In genomic region chr2:136059029-136059669, GRCm38 (mm10) we compare ENCODE assay signal across 7 mouse cellular contexts. TPM values are rescaled to one million over a fixed set of nuclear protein-coding genes. Genes with fewer than 3 reads are reported as not detected.
A peak's percentile ranks its signal among the peaks of the same experiment; 100 is the strongest.
DNase-seq lines count a peak whose midpoint lies in the region; ATAC-seq and TF ChIP-seq lines count a peak whose summit lies in the region.

No protein-coding gene starts in this region.

- H3K4me1 ChIP-seq in liver, embryonic 12.5 days: no peaks in the 10 kb centered on the region; the same call in 1 of the 2 replicates
- H3K4me1 ChIP-seq in liver, postnatal 0 days (ENCODE audit: insufficient read depth): no peaks in the 10 kb centered on the region
- H3K4me1 ChIP-seq in embryonic facial prominence, embryonic 10.5 days: peaks cover 28% of the 10 kb centered on the region
- H3K4me1 ChIP-seq in hindbrain, embryonic 12.5 days: peaks cover 15% of the 10 kb centered on the region
- H3K4me1 ChIP-seq in neural tube, embryonic 11.5 days (ENCODE audit: control insufficient read depth, insufficient read depth, low read length): 0 out of 2 replicates have a peak, but pooled peaks cover 11% of the 10 kb centered on the region

- H3K27ac ChIP-seq in liver, embryonic 12.5 days: no peak overlapping the region
- H3K27ac ChIP-seq in liver, postnatal 0 days (ENCODE audit: low read depth): no peak overlapping the region
- peak overlapping the region; percentile 66; the same call in 1 of the 2 replicates for H3K27ac ChIP-seq in embryonic facial prominence, embryonic 10.5 days (replicated peaks)
- H3K27ac ChIP-seq in hindbrain, embryonic 12.5 days: peak overlapping the region; percentile 90
- peak overlapping the region; percentile 62 for H3K27ac ChIP-seq in neural tube, embryonic 11.5 days (ENCODE audit: low read depth, low read length)

- no peak overlapping the region for H3K4me3 ChIP-seq in liver, embryonic 12.5 days
- H3K4me3 ChIP-seq in liver, postnatal 0 days (ENCODE audit: low read depth, low read length): no peak overlapping the region
- H3K4me3 ChIP-seq in embryonic facial prominence, embryonic 10.5 days: peak overlapping the region; percentile 59
- H3K4me3 ChIP-seq in hindbrain, embryonic 12.5 days: peak overlapping the region; percentile 44
- peak overlapping the region; percentile 38 for H3K4me3 ChIP-seq in neural tube, embryonic 11.5 days (ENCODE audit: low read depth, low read length)

- peak overlapping the region; percentile 10; the same call in 1 of the 2 replicates for H3K4me2 ChIP-seq in liver, embryonic 12.5 days
- no peak overlapping the region for H3K4me2 ChIP-seq in liver, postnatal 0 days (ENCODE audit: low read depth, low read length)
- H3K4me2 ChIP-seq in hindbrain, embryonic 12.5 days (replicated peaks): peak overlapping the region; percentile 69
- peak overlapping the region; percentile 45 for H3K4me2 ChIP-seq in neural tube, embryonic 11.5 days (ENCODE audit: low read depth)

- H3K36me3 ChIP-seq in liver, embryonic 12.5 days: no peaks in the 10 kb centered on the region
- no peaks in the 10 kb centered on the region for H3K36me3 ChIP-seq in liver, postnatal 0 days (replicated peaks; ENCODE audit: insufficient read depth, low read length)
- no peaks in the 10 kb centered on the region for H3K36me3 ChIP-seq in embryonic facial prominence, embryonic 10.5 days (replicated peaks)
- no peaks in the 10 kb centered on the region for H3K36me3 ChIP-seq in hindbrain, embryonic 12.5 days
- no peaks in the 10 kb centered on the region for H3K36me3 ChIP-seq in neural tube, embryonic 11.5 days (ENCODE audit: control insufficient read depth, insufficient read depth, low read length)

- TF ChIP-seq EP300 in liver, postnatal 0 days (IDR thresholded peaks at IDR 0.05; ENCODE audit: low read depth): no peak

- 7% methylated on average over 37 of the region's 37 CpGs for WGBS in liver, embryonic 12.5 days (ENCODE audit: insufficient replicate concordance)
- WGBS in liver, postnatal 0 days (ENCODE audit: insufficient replicate concordance): 4% methylated on average over 37 of the region's 37 CpGs
- 2% methylated on average over 37 of the region's 37 CpGs for WGBS in embryonic facial prominence, embryonic 10.5 days
- 1% methylated on average over 37 of the region's 37 CpGs for WGBS in hindbrain, embryonic 12.5 days
- 2% methylated on average over 37 of the region's 37 CpGs for WGBS in neural tube, embryonic 11.5 days

- DNase-seq in liver, postnatal 0 days: no peak
- peak; percentile 56 for DNase-seq in embryonic facial prominence, embryonic 10.5 days (ENCODE audit: low spot score)
- DNase-seq in neural tube, embryonic 11.5 days (ENCODE audit: low spot score): peak; percentile 29
- no peak for DNase-seq in MN1 (ENCODE audit: low spot score)
- DNase-seq in adrenal gland, postnatal 4 days (ENCODE audit: low spot score in 2 of 2): no peak

- no peak overlapping the region for H3K9ac ChIP-seq in liver, embryonic 12.5 days
- H3K9ac ChIP-seq in liver, postnatal 0 days (replicated peaks): no peak overlapping the region
- H3K9ac ChIP-seq in hindbrain, embryonic 12.5 days: peak overlapping the region; percentile 77
- peak overlapping the region; percentile 63 for H3K9ac ChIP-seq in neural tube, embryonic 11.5 days (ENCODE audit: low read length)

- TF ChIP-seq CTCF in liver, postnatal 0 days (IDR thresholded peaks at IDR 0.05; ENCODE audit: low read depth): no peak

- H3K9me3 ChIP-seq in liver, embryonic 12.5 days (replicated peaks): no peaks in the 10 kb centered on the region
- H3K9me3 ChIP-seq in liver, postnatal 0 days (ENCODE audit: low read length): no peaks in the 10 kb centered on the region
- H3K9me3 ChIP-seq in embryonic facial prominence, embryonic 10.5 days: no peaks in the 10 kb centered on the region
- H3K9me3 ChIP-seq in hindbrain, embryonic 12.5 days (replicated peaks): no peaks in the 10 kb centered on the region
- no peaks in the 10 kb centered on the region for H3K9me3 ChIP-seq in neural tube, embryonic 11.5 days (ENCODE audit: control insufficient read depth, low read length)

- ATAC-seq in liver, embryonic 12.5 days: no peak
- ATAC-seq in liver, postnatal 0 days: no peak
- ATAC-seq in hindbrain, embryonic 12.5 days (ENCODE audit: low FRiP score): peak; percentile 9
- no peak for ATAC-seq in neural tube, embryonic 11.5 days (ENCODE audit: insufficient read depth, low FRiP score, low TSS enrichment)

- peaks cover 39% of the 10 kb centered on the region for H3K27me3 ChIP-seq in liver, embryonic 12.5 days (replicated peaks)
- peaks cover 30% of the 10 kb centered on the region for H3K27me3 ChIP-seq in liver, postnatal 0 days (ENCODE audit: insufficient read depth, low read length)
- peaks cover 53% of the 10 kb centered on the region for H3K27me3 ChIP-seq in embryonic facial prominence, embryonic 10.5 days (replicated peaks; ENCODE audit: low read depth, poor library complexity, severe bottlenecking)
- peaks cover 32% of the 10 kb centered on the region for H3K27me3 ChIP-seq in hindbrain, embryonic 12.5 days
- H3K27me3 ChIP-seq in neural tube, embryonic 11.5 days (ENCODE audit: control insufficient read depth, insufficient read depth, low read length): peaks cover 27% of the 10 kb centered on the region

RNA-seq across cellular contexts. Expression of gene Lamp5, which starts 7.1 kb away (rescaled TPM):
- 0.11 TPM in 1 of 2 replicates, not detected in the other for polyA plus RNA-seq in liver, embryonic 12.5 days (2016; fragmentation: Nextera tagmentation; extraction: Ambion mirVana)
- polyA plus RNA-seq in liver, postnatal 0 days (2015; fragmentation: Nextera tagmentation; extraction: Ambion mirVana): 0.21 TPM in 1 of 2 replicates, not detected in the other
- polyA plus RNA-seq in embryonic facial prominence, embryonic 10.5 days (2016; fragmentation: Nextera tagmentation; extraction: Ambion mirVana): 2.4 and 4.7 TPM in 2 replicates
- polyA plus RNA-seq in hindbrain, embryonic 12.5 days (2016; fragmentation: Nextera tagmentation; extraction: Ambion mirVana): 111 and 135 TPM in 2 replicates
- 70.4 and 72.0 TPM in 2 replicates for polyA plus RNA-seq in neural tube, embryonic 11.5 days (2014; fragmentation: Nextera tagmentation; extraction: Ambion mirVana)
- not detected for total RNA-seq in adrenal gland, postnatal 4 days (2021)

Comparison
In these comparisons a context has a peak if more than half of its experiments do, and no peak if none do; other contexts are left out.
1. H3K27ac ChIP-seq: peak in embryonic facial prominence, embryonic 10.5 days (single experiment), hindbrain, embryonic 12.5 days (single experiment) and neural tube, embryonic 11.5 days (single experiment); none in liver, embryonic 12.5 days (single experiment) and liver, postnatal 0 days (single experiment).
2. H3K4me3 ChIP-seq: peak in embryonic facial prominence, embryonic 10.5 days (single experiment), hindbrain, embryonic 12.5 days (single experiment) and neural tube, embryonic 11.5 days (single experiment); none in liver, embryonic 12.5 days (single experiment) and liver, postnatal 0 days (single experiment).
3. H3K9ac ChIP-seq: peak in hindbrain, embryonic 12.5 days (single experiment) and neural tube, embryonic 11.5 days (single experiment); none in liver, embryonic 12.5 days (single experiment) and liver, postnatal 0 days (single experiment).
4. DNase-seq: peak in embryonic facial prominence, embryonic 10.5 days (single experiment) and neural tube, embryonic 11.5 days (single experiment); none in liver, postnatal 0 days (single experiment), MN1 (single experiment) and adrenal gland, postnatal 4 days (0 of 2).
5. RNA of gene Lamp5, which starts 7.1 kb away (polyA plus RNA-seq): 111 to 135 TPM in hindbrain, embryonic 12.5 days and 70.4 to 72.0 TPM in neural tube, embryonic 11.5 days; 2.4 to 4.7 TPM in embryonic facial prominence, embryonic 10.5 days, 0.21 TPM in liver, postnatal 0 days and 0.11 TPM in liver, embryonic 12.5 days; every median in the first group is over 10 times any median in the second.